Mouse (Mus musculus) liver, adult (tissue): ENCODE results near the gene Nr1h2.
A peak's percentile ranks its signal among the peaks of the same experiment; 100 is the strongest.

Source experiments
- GATA4 ChIP-seq: IDR thresholded peaks from 2 replicates; pipeline ENCODE4 v1.6.1; 2014; ENCODE audit warnings: mild to moderate bottlenecking, low read length; ENCODE audit not compliant: insufficient replicate concordance

Gene Nr1h2

GRCm38 (mm10) chr7:44568803-44569202 is 15.1 kb upstream of the Nr1h2 start:
- TF ChIP-seq GATA4: no peak

GRCm38 (mm10) chr7:44565414-44565813 is 11.7 kb upstream of the Nr1h2 start:
- TF ChIP-seq GATA4: no peak

DNA sequence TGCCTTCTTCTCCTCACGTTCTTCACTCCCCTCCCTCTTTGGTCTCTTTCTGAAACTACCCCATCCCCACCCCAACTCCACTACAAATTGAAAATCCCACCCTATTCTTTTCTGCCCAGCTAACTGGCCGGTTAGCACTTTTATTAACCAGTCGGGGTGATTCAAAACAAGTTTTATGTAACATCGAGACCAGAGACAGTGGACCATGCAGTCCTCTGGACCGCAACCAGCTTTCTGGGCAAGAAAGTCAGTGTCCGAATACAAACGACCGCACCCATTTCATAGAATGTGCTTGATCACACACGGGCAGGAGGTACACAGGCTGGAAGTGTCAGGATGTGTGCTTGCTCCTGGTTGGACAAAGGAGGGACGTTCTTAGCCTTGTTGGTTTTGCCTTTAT is 10.7 kb upstream of the Nr1h2 start:
- TF ChIP-seq GATA4: no peak

DNA sequence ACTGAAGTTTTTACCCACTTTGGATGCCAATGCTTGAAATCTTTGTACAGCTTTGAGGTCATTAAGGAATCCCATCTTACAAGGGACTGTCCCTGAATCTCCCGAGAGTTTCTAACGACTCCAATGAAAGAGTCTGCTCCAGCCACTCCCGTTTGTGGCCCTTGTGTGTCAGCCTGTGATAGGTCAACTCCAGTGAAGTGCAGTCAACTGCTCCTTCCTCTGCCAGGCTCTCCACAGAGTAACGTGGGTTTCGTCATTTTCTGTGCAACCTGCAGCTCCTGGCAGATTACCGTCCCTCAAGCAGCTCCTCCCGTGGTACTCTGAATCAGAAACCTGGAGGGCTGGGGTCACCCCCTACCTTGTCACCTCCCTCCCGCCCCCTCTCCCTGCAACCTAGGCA is 9.5 kb upstream of the Nr1h2 start:
- TF ChIP-seq GATA4: no peak

GRCm38 (mm10) chr7:44560435-44561400 is 7.0 kb upstream of the Nr1h2 start:
- TF ChIP-seq GATA4: no peak

- no peak for TF ChIP-seq GATA4
Measured at GRCm38 (mm10) chr7:44557629-44558028, 3.9 kb upstream of the Nr1h2 start.

DNA sequence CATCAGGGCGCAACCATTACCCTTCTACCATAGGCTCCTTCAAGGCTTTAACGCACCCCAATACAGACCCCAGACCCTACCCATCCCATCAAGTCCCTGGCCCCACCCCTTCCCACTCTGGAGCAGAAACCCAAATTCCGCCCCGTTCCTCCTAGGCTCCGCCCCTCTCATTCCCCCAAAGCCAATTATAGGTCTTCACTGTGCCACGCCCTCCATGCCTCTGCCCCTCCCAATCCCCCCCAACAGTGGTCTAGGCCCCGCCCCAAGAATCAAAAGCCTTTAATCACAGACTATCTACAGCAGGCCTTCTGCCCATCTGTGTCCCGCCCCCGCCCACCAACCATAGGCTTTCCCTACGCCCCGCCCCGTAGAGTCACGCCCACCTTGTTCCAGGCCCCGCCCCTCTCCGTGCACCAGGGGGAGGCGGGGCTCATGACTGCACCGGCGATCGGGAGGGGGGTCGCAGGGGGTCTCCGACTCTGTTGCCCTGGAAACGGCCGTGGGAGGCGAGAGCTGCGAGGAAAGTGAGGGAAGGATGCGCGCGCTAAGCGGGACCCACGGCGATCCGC is 471 bp downstream of the Nr1h2 start:
- no peak for TF ChIP-seq GATA4

DNA sequence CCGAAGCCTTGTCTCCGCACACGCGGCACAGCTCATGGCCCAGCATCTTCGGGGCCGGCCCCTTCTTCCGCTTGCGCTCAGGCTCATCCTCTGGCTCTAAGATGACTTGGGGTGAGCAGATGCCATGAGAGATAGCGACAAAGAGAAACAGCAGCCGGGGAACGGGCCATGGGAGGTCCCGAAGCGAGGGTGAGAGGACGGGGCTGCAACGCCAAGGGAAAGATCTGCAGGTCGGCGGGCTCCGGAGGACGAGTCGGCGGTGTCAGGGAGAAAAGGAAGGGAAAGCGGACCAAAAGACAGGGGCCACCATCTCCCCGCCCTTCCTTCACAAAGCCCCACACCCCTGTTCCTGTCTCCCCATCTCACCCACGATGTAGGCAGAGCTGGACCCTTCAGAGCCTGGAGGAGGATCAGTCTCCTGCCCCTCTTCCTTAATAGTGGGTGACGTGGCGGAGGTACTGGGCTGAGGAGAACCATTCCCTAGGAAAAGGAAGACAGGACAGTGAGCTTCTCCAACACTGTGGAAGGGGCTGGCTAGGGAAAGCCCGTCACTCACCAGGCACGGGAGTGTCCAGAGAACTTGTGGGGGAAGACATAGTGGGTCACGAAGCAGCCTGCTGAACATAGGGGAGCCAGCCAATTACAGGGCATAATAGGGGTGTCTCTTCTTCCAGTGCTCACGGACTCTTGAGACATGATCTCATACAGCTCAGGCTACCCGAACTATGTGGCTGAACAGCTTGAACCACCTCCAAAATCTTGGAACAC is 1.4 kb downstream of the Nr1h2 start:
- no peak for TF ChIP-seq GATA4

DNA sequence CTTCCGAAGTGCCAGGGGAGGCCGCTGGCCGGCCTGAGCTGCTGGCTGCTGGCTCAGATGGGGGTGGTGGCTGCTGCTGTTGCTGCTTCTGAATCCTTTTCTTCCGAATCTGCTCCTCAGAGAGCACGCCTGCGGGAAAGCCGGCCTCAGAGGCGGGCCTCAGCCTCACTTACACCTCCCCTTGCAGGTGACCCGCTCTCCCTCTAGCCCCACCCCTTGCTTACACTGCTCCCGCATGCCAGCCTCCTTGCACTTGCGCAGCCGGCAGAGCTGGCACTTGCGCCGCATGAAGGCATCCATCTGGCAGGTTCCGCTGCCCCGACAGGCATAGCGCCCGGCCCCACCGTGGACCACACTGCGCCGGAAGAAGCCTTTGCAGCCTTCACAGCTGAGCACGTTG is 2.0 kb downstream of the Nr1h2 start:
- no peak for TF ChIP-seq GATA4

DNA sequence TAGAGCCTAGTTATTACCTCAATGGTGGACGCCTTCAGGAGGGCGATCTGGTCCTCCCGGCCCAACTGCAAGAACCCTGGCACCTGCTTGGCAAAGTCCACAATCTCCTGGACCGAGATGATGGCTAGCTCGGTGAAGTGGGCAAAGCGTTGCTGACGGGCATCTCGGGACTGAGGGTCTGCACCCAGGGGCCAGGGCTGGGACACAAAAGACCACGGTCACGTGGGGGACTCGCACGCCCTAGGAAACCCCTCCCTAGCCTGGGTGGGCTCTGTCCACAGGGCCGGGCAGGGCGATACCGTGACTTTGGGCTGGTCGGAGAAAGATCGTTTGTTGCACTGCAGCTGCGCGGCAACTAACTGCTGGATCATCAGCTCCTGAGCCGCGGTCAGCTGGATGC is 2.5 kb downstream of the Nr1h2 start:
- no peak for TF ChIP-seq GATA4

- no peak for TF ChIP-seq GATA4
Measured at GRCm38 (mm10) chr7:44550409-44550678, 3.4 kb downstream of the Nr1h2 start.

- no peak for TF ChIP-seq GATA4
Measured at GRCm38 (mm10) chr7:44549621-44550408, 3.9 kb downstream of the Nr1h2 start.

- peak; percentile 83; the same call in 1 of the 2 replicates for TF ChIP-seq GATA4
Measured at GRCm38 (mm10) chr7:44548497-44549087, 5.2 kb downstream of the Nr1h2 start, which contains the start of gene Pold1. Gene Pold1 (minus strand): TSS chr7:44548849.

- no peak for TF ChIP-seq GATA4
Measured at GRCm38 (mm10) chr7:44547725-44548124, 6.0 kb downstream of the Nr1h2 start.

DNA sequence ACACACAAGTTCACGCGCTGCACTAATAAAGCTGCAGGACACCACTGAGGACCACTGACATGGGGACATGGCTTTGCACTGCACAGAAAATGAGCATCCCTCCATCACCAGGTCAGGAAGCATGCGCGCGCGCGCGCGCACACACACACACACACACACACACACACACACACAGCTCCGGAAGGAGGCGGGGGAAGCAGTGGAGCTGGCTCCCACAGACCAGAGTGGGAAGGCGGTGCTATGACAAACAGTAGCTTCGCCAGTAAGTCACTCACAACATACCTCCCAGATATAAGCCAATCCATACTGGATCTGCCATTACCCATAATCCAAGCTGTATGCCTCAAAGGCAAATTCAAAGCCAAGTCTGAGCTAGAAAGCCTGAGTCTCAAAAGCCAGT is 6.7 kb downstream of the Nr1h2 start:
- TF ChIP-seq GATA4: no peak
